Mouse (Mus musculus) spleen, adult 2 months (tissue): Measurements from ENCODE around the gene Grip1.

Source experiments
- CTCF ChIP-seq: fragments of 200-500 bp; IDR thresholded peaks from 2 replicates; pipeline ENCODE4 v1.5.1; 2011; ENCODE audit warnings: mild to moderate bottlenecking, inconsistent platforms; ENCODE audit not compliant: insufficient read depth, insufficient read length, insufficient replicate concordance; ENCODE audit errors: extremely low read depth
- POLR2A ChIP-seq: fragments of 200-500 bp; IDR thresholded peaks from 2 replicates; pipeline ENCODE4 v1.6.1; 2011; ENCODE audit warnings: low read depth, low read length, inconsistent platforms

GRCm38 (mm10) chr10:120133697-120134096 lies 680.1 kb downstream of the Grip1 start:
- no peak for TF ChIP-seq CTCF
- TF ChIP-seq POLR2A = no peak
